Mouse (Mus musculus) ES-E14 (cell line): ENCODE measurements around the gene Kif11. TPM values are rescaled to one million over a fixed set of nuclear protein-coding genes. Genes with fewer than 3 reads are reported as not detected.

Experiments
- DNase-seq: peaks from one replicate; pipeline ENCODE4 v3.0.0-alpha.2; 2013; ENCODE audit warnings: low read depth, low spot score
- H3K27ac ChIP-seq: 2 replicates; pipeline ENCODE4 v1.5.1; 2012; ENCODE audit warnings: low read depth, mild to moderate bottlenecking, low read length, moderate library complexity, mixed read lengths; ENCODE audit not compliant: poor library complexity, insufficient read depth, severe bottlenecking
- H3K36me3 ChIP-seq: 2 replicates; pipeline ENCODE4 v1.6.1; 2012; ENCODE audit warnings: mild to moderate bottlenecking, low read length, moderate library complexity, mixed read lengths; ENCODE audit not compliant: control insufficient read depth, poor library complexity, insufficient read depth, severe bottlenecking
- H3K4me1 ChIP-seq, 2 experiments: fragments of 150-350 bp in 1 of 2; sonication (generic) in 1 of 2; 2 replicates each; pipeline ENCODE4 v1.6.1; 2012; ENCODE audit warnings: low read length in 2 of 2, mild to moderate bottlenecking in 1 of 2, mixed read lengths in 1 of 2; ENCODE audit not compliant: control insufficient read depth in 2 of 2, insufficient read depth in 2 of 2, poor library complexity in 1 of 2
- H3K4me3 ChIP-seq, 2 experiments: fragments of 150-350 bp in 1 of 2; sonication (generic) in 1 of 2; 2 replicates each; pipeline ENCODE4 v1.5.1; 2012; ENCODE audit warnings: low read length in 2 of 2, low read depth in 1 of 2, mild to moderate bottlenecking in 1 of 2, mixed read lengths in 1 of 2; ENCODE audit not compliant: insufficient read depth in 1 of 2, poor library complexity in 1 of 2, severe bottlenecking in 1 of 2
- H3K9ac ChIP-seq: 2 replicates; pipeline ENCODE4 v1.6.1; 2012; ENCODE audit warnings: low read depth, mild to moderate bottlenecking, low read length, mixed read lengths; ENCODE audit not compliant: poor library complexity, insufficient read depth, severe bottlenecking
- H3K9me3 ChIP-seq: fragments of 150-350 bp; sonication (generic); 2 replicates; pipeline ENCODE4 v1.6.1; 2012; ENCODE audit warnings: low read depth, mild to moderate bottlenecking, low read length; ENCODE audit not compliant: control insufficient read depth, insufficient read depth
- CHD2 ChIP-seq: IDR thresholded peaks from 2 replicates; pipeline ENCODE4 v1.6.1; 2014; ENCODE audit warnings: mild to moderate bottlenecking, low read depth, low read length, inconsistent platforms
- HCFC1 ChIP-seq: IDR thresholded peaks from 2 replicates; pipeline ENCODE4 v1.6.1; 2012; ENCODE audit warnings: low read length, inconsistent platforms, borderline replicate concordance; ENCODE audit not compliant: insufficient read depth
- MAFK ChIP-seq: IDR thresholded peaks from 2 replicates; pipeline ENCODE4 v1.6.1; 2014; ENCODE audit warnings: mild to moderate bottlenecking, low read depth, low read length, inconsistent platforms; ENCODE audit not compliant: insufficient read depth
- ZC3H11A ChIP-seq: IDR thresholded peaks from 2 replicates; pipeline ENCODE4 v1.6.1; 2012; ENCODE audit warnings: low read depth, mild to moderate bottlenecking, inconsistent platforms, low read length, borderline replicate concordance
- ZNF384 ChIP-seq: IDR thresholded peaks from 2 replicates; pipeline ENCODE4 v1.6.1; 2012; ENCODE audit warnings: low read depth, low read length, inconsistent platforms
- in situ Hi-C, 2 experiments: fragments of 600-800 bp; cut with MboI; formaldehyde crosslinking; loops; one replicate each; pipeline ENCODE4 v1.15.1; 2025; ENCODE audit warnings: low sequenced_read_pairs in 2 of 2, inconsistent platforms in 1 of 2; ENCODE audit not compliant: unreplicated experiment in 2 of 2
- total RNA-seq: library from RNA; depleted of rRNA; stranded (reverse); fragments of 300-350 nt; gene quantifications from 2 replicates; pipeline ENCODE4 v1.2.3, GENCODE M21; 2012; rRNA removed

Gene Kif11
- total RNA-seq, 1 experiment, result 59.4 TPM

DNA sequence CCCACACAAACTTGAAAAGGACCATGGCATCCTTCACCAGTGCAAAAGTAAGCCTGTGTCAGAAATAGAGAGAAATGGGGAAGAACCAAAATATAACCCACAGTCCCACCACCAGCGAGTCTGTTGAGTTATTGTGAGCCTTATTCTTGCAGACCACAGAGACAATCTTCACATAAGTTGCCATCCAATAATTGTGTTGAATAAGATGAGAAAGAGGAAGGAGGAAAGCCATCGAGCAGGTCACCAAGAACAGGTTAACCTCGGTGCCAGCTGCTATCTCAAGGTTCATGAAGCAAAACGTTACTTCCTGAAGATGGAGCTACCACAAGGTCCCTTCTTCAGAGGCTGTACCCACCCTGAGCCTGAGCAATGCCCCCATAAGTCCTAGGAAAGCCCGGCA is 90.8 kb downstream of the Kif11 start:
- Histone ChIP-seq H3K4me1 (0 out of 4 replicates have a peak, but pooled peaks cover 0 to 2% of the 10 kb centered on the region in 2 experiments), H3K4me3 (no peak overlapping the region), H3K9ac (no peak overlapping the region), H3K36me3 (no peaks in the 10 kb centered on the region), H3K27ac (no peak overlapping the region), H3K9me3 (no peaks in the 10 kb centered on the region)
- DNase-seq, result no peak
- TF ChIP-seq ZNF384, result no peak
- no peak for TF ChIP-seq HCFC1
- TF ChIP-seq MAFK, result no peak
- no peak for TF ChIP-seq ZC3H11A
- TF ChIP-seq CHD2, result no peak
- in situ Hi-C loops, result no loop called here

DNA sequence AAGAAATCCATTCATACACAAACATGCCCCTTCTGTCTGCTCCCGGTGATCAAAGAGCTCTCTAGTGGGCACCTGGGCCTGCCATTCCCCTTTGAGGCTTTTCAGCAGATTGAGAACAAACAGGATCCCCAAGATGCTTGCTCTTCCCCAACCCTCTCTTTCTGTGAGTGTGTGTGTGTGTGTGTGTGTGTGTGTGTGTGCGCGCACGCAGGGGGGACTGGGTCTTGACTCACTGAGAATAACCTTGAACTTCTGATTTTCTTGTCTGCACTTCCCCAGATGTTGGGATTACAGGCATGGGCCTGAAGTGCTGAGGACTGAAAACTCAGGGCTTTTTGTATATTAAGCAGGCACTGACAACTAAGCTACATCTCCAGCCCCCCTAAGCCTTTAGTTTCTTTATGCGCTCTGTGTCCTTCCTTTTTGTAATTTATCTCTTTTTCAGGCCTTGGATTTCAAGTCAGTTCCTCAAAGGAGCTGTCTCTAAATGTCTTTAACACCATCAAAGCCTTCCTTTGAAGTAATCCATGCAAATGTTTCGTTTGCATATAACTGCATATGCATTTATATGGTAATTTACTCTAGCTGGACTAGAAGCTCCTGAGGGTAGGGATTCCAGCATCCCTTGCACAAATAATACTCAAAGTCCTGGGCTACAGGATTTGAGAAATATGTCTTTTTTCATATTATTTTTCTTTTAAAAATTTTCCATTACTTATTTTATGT is 92.8 kb downstream of the Kif11 start:
- Histone ChIP-seq H3K27ac (no peak overlapping the region), H3K9ac (no peak overlapping the region), H3K4me1 (peaks cover 2 to 3% of the 10 kb centered on the region in 2 experiments; a peak in 3 of 4 replicates), H3K4me3 (no peak overlapping the region), H3K36me3 (no peaks in the 10 kb centered on the region), H3K9me3 (no peaks in the 10 kb centered on the region)
- DNase-seq, result peak; percentile 6
- in situ Hi-C loops, result no loop called here
- TF ChIP-seq ZC3H11A, result no peak

Other genes with a start within 250 kb of the Kif11 start
- 94.7 and 104 TPM in 2 replicates for gene March5, start 168.9 kb upstream of the Kif11 start, total RNA-seq
- 1.8 and 1.9 TPM in 2 replicates for gene Cpeb3, start 167.8 kb upstream of the Kif11 start, total RNA-seq
- 44.8 and 47.3 TPM in 2 replicates for gene Ide, start 38.6 kb upstream of the Kif11 start, total RNA-seq
- 1.9 and 2.1 TPM in 2 replicates for gene Hhex, start 58.4 kb downstream of the Kif11 start, total RNA-seq
- gene Exoc6, start 174.0 kb downstream of the Kif11 start, total RNA-seq, result 7.7 and 10.1 TPM in 2 replicates